ENCODE assay signal across 8 mouse cellular contexts in genomic region chr6:38535788-38536187, GRCm38 (mm10). TPM values are rescaled to one million over a fixed set of nuclear protein-coding genes. Genes with fewer than 3 reads are reported as not detected.
DNase-seq lines count a peak whose midpoint lies in the region; ATAC-seq and TF ChIP-seq lines count a peak whose summit lies in the region.

No protein-coding gene starts in this region.

- peaks cover 2% of the 10 kb centered on the region; the same call in 1 of the 2 replicates for H3K4me1 ChIP-seq in heart, adult 2 months (ENCODE audit: control insufficient read depth, insufficient read depth, low read length)
- H3K4me1 ChIP-seq in G1E (ENCODE audit: insufficient read depth, low read depth, low read length) = peaks cover 25% of the 10 kb centered on the region
- peaks cover 13% of the 10 kb centered on the region for H3K4me1 ChIP-seq in hindbrain, embryonic 12.5 days

- DNase-seq in heart, adult 2 months = no peak
- DNase-seq in heart, postnatal 14 days = no peak
- no peak for DNase-seq in G1E (ENCODE audit: low spot score)
- DNase-seq in left cerebral cortex, postnatal 36 days (ENCODE audit: low spot score in 2 of 2) = no peak
- DNase-seq in left cerebral cortex, postnatal 25 days (ENCODE audit: low spot score in 2 of 2) = no peak

- no peak for TF ChIP-seq CTCF in heart, adult 2 months (IDR thresholded peaks at IDR 0.05)
- TF ChIP-seq CTCF in G1E (IDR thresholded peaks at IDR 0.05; ENCODE audit: low read depth, low read length) = no peak

- no peak for TF ChIP-seq POLR2A in heart, adult 2 months (IDR thresholded peaks at IDR 0.05; ENCODE audit: insufficient read depth, low read depth, low read length)

- WGBS in heart, adult 2 months = 93% methylated on average over 1 of the region's 1 CpGs
- 88% methylated on average over 1 of the region's 1 CpGs for WGBS in hindbrain, embryonic 12.5 days
- 67% methylated on average over 1 of the region's 1 CpGs for WGBS in macrophage (ENCODE audit: missing documents)

- peak overlapping the region; percentile 79 for H3K4me3 ChIP-seq in heart, adult 2 months
- H3K4me3 ChIP-seq in G1E (ENCODE audit: low read depth, low read length) = peak overlapping the region; percentile 98; the same call in 1 of the 2 replicates
- H3K4me3 ChIP-seq in hindbrain, embryonic 12.5 days = peak overlapping the region; percentile 72
- peak overlapping the region; percentile 81; the same call in 1 of the 2 replicates for H3K4me3 ChIP-seq in macrophage (ENCODE audit: inconsistent target)

- H3K27me3 ChIP-seq in heart, adult 2 months (ENCODE audit: control insufficient read depth, insufficient read depth, low read length) = no peaks in the 10 kb centered on the region
- H3K27me3 ChIP-seq in G1E (ENCODE audit: insufficient read depth, low read length) = no peaks in the 10 kb centered on the region
- no peaks in the 10 kb centered on the region for H3K27me3 ChIP-seq in hindbrain, embryonic 12.5 days

- H3K79me2 ChIP-seq in heart, adult 2 months (replicated peaks; ENCODE audit: control insufficient read depth, insufficient read depth, low read length) = no peaks in the 10 kb centered on the region
- H3K79me2 ChIP-seq in macrophage (ENCODE audit: inconsistent target) = no peaks in the 10 kb centered on the region

- intact Hi-C loops in heart, adult 2 months (cut with DNase I) = loop anchor here (10.0 kb wide), 2 partner anchors 181 to 339 kb away; partner anchors contain the start of genes Hipk2, Tbxas1 and Zc3hav1
- intact Hi-C loops in heart, postnatal 14 days (cut with DNase I) = loop anchor here (1.0 kb wide), 1 partner anchor 13 kb away; no protein-coding TSS in a partner anchor
- intact Hi-C loops in left cerebral cortex, postnatal 36 days (cut with DNase I) = no loop called here
- intact Hi-C loops in left cerebral cortex, postnatal 25 days (cut with DNase I) = loop anchor here (1.0 kb wide), 1 partner anchor 14 kb away; no protein-coding TSS in a partner anchor

- peak overlapping the region; percentile 99 for H3K27ac ChIP-seq in heart, adult 2 months
- H3K27ac ChIP-seq in hindbrain, embryonic 12.5 days = peak overlapping the region; percentile 85
- H3K27ac ChIP-seq in macrophage = no peak overlapping the region

- no peak for ATAC-seq in G1E (ENCODE audit: extremely low read depth, insufficient number of reproducible peaks, low FRiP score, poor library complexity, severe bottlenecking)
- ATAC-seq in hindbrain, embryonic 12.5 days (ENCODE audit: low FRiP score) = no peak
- no peak for ATAC-seq in inflammation-experienced regulatory T-cells, adult 6 months

- no peak overlapping the region for H3K9ac ChIP-seq in heart, adult 2 months (ENCODE audit: low read depth, low read length)
- peak overlapping the region; percentile 78 for H3K9ac ChIP-seq in hindbrain, embryonic 12.5 days

- peak overlapping the region; percentile 56 for H3K4me2 ChIP-seq in hindbrain, embryonic 12.5 days (replicated peaks)

- no peaks in the 10 kb centered on the region for H3K36me3 ChIP-seq in heart, adult 2 months (ENCODE audit: control insufficient read depth, insufficient read depth, low read length)
- H3K36me3 ChIP-seq in G1E (replicated peaks) (peaks cover 27% of the 10 kb centered on the region), macrophage (ENCODE audit: inconsistent target) (no peaks in the 10 kb centered on the region)
- H3K36me3 ChIP-seq in hindbrain, embryonic 12.5 days = peaks cover 8% of the 10 kb centered on the region; the same call in 1 of the 2 replicates

- TF ChIP-seq EP300 in heart, adult 2 months (IDR thresholded peaks at IDR 0.05; ENCODE audit: insufficient read depth, low read depth, low read length) = no peak

- no peaks in the 10 kb centered on the region for H3K9me3 ChIP-seq in G1E (replicated peaks)
- no peaks in the 10 kb centered on the region for H3K9me3 ChIP-seq in hindbrain, embryonic 12.5 days (replicated peaks)

RNA-seq across cellular contexts. Expression of gene Fmc1, which starts 2.5 kb away (rescaled TPM):
- 100 to 1,000 TPM; 221 to 266 TPM for total RNA-seq in heart, adult 2 months (2021)
- polyA plus RNA-seq in heart, adult 2 months (2012; rRNA removed) = 415 and 493 TPM in 2 replicates
- 100 to 1,000 TPM; 221 to 227 TPM for total RNA-seq in heart, postnatal 14 days (2021)
- total RNA-seq in G1E (2014; fragmentation: Nextera tagmentation) (6.4 and 16.7 TPM in 2 replicates), G1E (2017) (39.5 and 55.9 TPM in 2 replicates)
- polyA plus RNA-seq in G1E (2012) (178 and 230 TPM in 2 replicates), macrophage (2018) (2.8 to 13.1 TPM (median 8.6 TPM) in 3 replicates)
- 100 and 122 TPM in 2 replicates for polyA plus RNA-seq in hindbrain, embryonic 12.5 days (2016; fragmentation: Nextera tagmentation; extraction: Ambion mirVana)
- 1 to 10 TPM in 5 of 26 experiments, not detected in 21; 2.4 to 3.5 (median 3.3) TPM for total RNA-seq in macrophage (2018; cell fraction: chromatin; rRNA removed)
- total RNA-seq in macrophage (2018; cell fraction: cytosol; rRNA removed) = 10 to 100 TPM in 10 of 26 experiments, 1 to 10 TPM in 16; 5.2 to 15.2 (median 8.9) TPM
- 1 to 10 TPM in 9 of 26 experiments, not detected in 17; 1.8 to 5.5 (median 3.1) TPM for total RNA-seq in macrophage (2018; cell fraction: nucleus; rRNA removed)
- 10 to 100 TPM; 53.8 to 60.6 TPM for total RNA-seq in left cerebral cortex, postnatal 36 days (2021)
- 10 to 100 TPM; 52.8 to 55.1 TPM for total RNA-seq in left cerebral cortex, postnatal 25 days (2021)
- 10 to 100 TPM; 56.4 to 72.0 (median 58.3) TPM for polyA plus RNA-seq in inflammation-experienced regulatory T-cells, adult 6 months (2017; shearing (Covaris generic))

RNA-seq across cellular contexts. Expression of gene Luc7l2, which starts 15.3 kb away (rescaled TPM):
- total RNA-seq in heart, adult 2 months (2021) = 10 to 100 TPM; 91.7 to 99.9 TPM
- polyA plus RNA-seq in heart, adult 2 months (2012; rRNA removed) = 28.1 and 45.7 TPM in 2 replicates
- 100 to 1,000 TPM; 113 to 119 TPM for total RNA-seq in heart, postnatal 14 days (2021)
- total RNA-seq in G1E (2014; fragmentation: Nextera tagmentation) (374 and 400 TPM in 2 replicates), G1E (2017) (162 and 211 TPM in 2 replicates)
- polyA plus RNA-seq in G1E (2012) (75.8 and 80.7 TPM in 2 replicates), macrophage (2018) (72.9 to 93.0 TPM (median 86.6 TPM) in 3 replicates)
- polyA plus RNA-seq in hindbrain, embryonic 12.5 days (2016; fragmentation: Nextera tagmentation; extraction: Ambion mirVana) = 48.6 and 49.3 TPM in 2 replicates
- 1,000 to 10,000 TPM; 1,179 to 1,778 (median 1,568) TPM for total RNA-seq in macrophage (2018; cell fraction: chromatin; rRNA removed)
- total RNA-seq in macrophage (2018; cell fraction: cytosol; rRNA removed) = 100 to 1,000 TPM in 5 of 26 experiments, 10 to 100 TPM in 21; 41.8 to 121 (median 62.5) TPM
- total RNA-seq in macrophage (2018; cell fraction: nucleus; rRNA removed) = 1,000 to 10,000 TPM in 9 of 26 experiments, 100 to 1,000 TPM in 17; 498 to 1,242 (median 889) TPM
- total RNA-seq in left cerebral cortex, postnatal 36 days (2021) = 100 to 1,000 TPM; 124 to 217 TPM
- total RNA-seq in left cerebral cortex, postnatal 25 days (2021) = 100 to 1,000 TPM; 154 to 171 TPM
- 100 to 1,000 TPM in 2 of 3 experiments, 10 to 100 TPM in 1; 77.5 to 211 (median 151) TPM for polyA plus RNA-seq in inflammation-experienced regulatory T-cells, adult 6 months (2017; shearing (Covaris generic))
